ENCODE assay signal across 8 mouse cellular contexts in the genomic region with DNA sequence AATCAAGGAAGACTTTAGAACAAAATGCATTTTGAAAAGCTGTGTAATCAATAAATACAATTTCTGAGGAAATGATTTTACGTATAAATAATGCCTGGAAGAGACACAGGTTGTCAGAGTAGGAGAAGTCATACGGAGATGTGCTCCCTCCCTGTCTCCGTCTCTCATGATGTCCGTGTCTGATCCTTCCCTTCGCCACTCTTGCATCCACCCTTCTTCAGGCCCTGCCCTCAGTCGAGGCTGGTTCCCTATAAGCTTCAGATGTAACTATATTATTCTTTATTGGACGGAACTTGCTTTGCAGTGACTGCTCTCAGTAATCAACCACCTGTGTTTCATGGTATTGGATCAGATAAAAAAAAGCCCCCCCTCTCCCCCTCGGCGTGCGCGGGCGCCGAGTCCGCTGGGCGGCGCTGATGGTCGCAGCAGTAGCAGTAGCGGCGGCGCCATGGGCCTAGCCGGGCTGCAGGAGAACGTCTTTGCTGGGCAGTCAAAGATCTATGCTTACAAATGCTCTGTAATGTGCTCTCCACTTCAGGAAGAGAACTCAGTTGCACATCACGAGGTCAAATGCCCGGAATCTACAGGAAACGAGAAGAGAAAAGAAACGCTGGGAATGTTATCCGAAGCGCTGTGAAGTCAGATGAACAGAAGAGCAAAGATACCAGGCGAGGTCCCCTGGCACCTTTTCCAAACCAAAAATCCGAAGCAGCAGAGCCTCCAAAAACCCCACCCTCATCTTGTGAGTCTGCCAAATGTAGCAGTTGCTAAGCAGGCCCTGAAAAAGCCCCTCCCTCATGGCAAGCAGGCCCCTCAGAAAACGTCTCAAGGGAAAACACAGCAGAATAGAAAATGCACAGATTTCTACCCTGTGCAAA. TPM values are rescaled to one million over a fixed set of nuclear protein-coding genes. Genes with fewer than 3 reads are reported as not detected.
A peak's percentile ranks its signal among the peaks of the same experiment; 100 is the strongest.
DNase-seq lines count a peak whose midpoint lies in the region; ATAC-seq and TF ChIP-seq lines count a peak whose summit lies in the region.

No protein-coding gene starts in this region.

- ATAC-seq in limb, embryonic 14.5 days (ENCODE audit: low FRiP score, low read depth) = peak; percentile 70; the same call in 1 of the 2 replicates
- ATAC-seq in midbrain, postnatal 0 days (ENCODE audit: low FRiP score) = peak; percentile 58; the same call in 1 of the 2 replicates

- H3K27ac ChIP-seq in kidney, adult 2 months (ENCODE audit: insufficient read depth, low read depth, low read length) = 0 out of 2 replicates have a peak overlapping the region, but pooled peaks have one; percentile 7
- peak overlapping the region; percentile 2; the same call in 1 of the 2 replicates for H3K27ac ChIP-seq in embryonic facial prominence, embryonic 10.5 days (replicated peaks)
- no peak overlapping the region for H3K27ac ChIP-seq in limb, embryonic 14.5 days (replicated peaks; ENCODE audit: low read depth, low read length)
- peak overlapping the region; percentile 38; the same call in 1 of the 2 replicates for H3K27ac ChIP-seq in midbrain, postnatal 0 days (ENCODE audit: low read depth, low read length)

- no peaks in the 10 kb centered on the region for H3K4me1 ChIP-seq in kidney, adult 2 months (ENCODE audit: control insufficient read depth, insufficient read depth, low read length)
- H3K4me1 ChIP-seq in embryonic facial prominence, embryonic 10.5 days = peaks cover 18% of the 10 kb centered on the region
- peaks cover 17% of the 10 kb centered on the region; the same call in 1 of the 2 replicates for H3K4me1 ChIP-seq in limb, embryonic 14.5 days (ENCODE audit: control insufficient read depth, insufficient read depth, low read length)
- no peaks in the 10 kb centered on the region for H3K4me1 ChIP-seq in midbrain, postnatal 0 days (ENCODE audit: insufficient read depth, low read length)

- H3K4me2 ChIP-seq in limb, embryonic 14.5 days (replicated peaks; ENCODE audit: low read depth, low read length, severe bottlenecking) = peak overlapping the region; percentile 43
- H3K4me2 ChIP-seq in midbrain, postnatal 0 days (ENCODE audit: low read depth, low read length, poor library complexity, severe bottlenecking) = peak overlapping the region; percentile 46

- no peaks in the 10 kb centered on the region for H3K27me3 ChIP-seq in kidney, adult 2 months (replicated peaks; ENCODE audit: control insufficient read depth, insufficient read depth, low read length)
- H3K27me3 ChIP-seq in embryonic facial prominence, embryonic 10.5 days (replicated peaks; ENCODE audit: low read depth, poor library complexity, severe bottlenecking) = peaks cover 20% of the 10 kb centered on the region
- H3K27me3 ChIP-seq in limb, embryonic 14.5 days (ENCODE audit: control insufficient read depth, insufficient read depth, low read length) = no peaks in the 10 kb centered on the region
- H3K27me3 ChIP-seq in midbrain, postnatal 0 days (ENCODE audit: insufficient read depth, low read length) = no peaks in the 10 kb centered on the region

- no peak for TF ChIP-seq POLR2A in kidney, adult 2 months (IDR thresholded peaks at IDR 0.05; ENCODE audit: low read depth, low read length)
- no peak for TF ChIP-seq POLR2A in limb, embryonic 14.5 days (IDR thresholded peaks at IDR 0.05; ENCODE audit: borderline replicate concordance, extremely low read depth, insufficient read depth, insufficient read length)

- WGBS in kidney, adult 2 months = 17% methylated on average over 31 of the region's 31 CpGs
- whole genome bisulfite sequencing in embryonic facial prominence, embryonic 10.5 days = 7% methylated on average over 31 of the region's 31 CpGs
- 8% methylated on average over 31 of the region's 31 CpGs for whole genome bisulfite sequencing in limb, embryonic 14.5 days
- 7% methylated on average over 31 of the region's 31 CpGs for WGBS in midbrain, postnatal 0 days

- H3K36me3 ChIP-seq in kidney, adult 2 months (ENCODE audit: control insufficient read depth, insufficient read depth, low read length) = no peaks in the 10 kb centered on the region
- H3K36me3 ChIP-seq in embryonic facial prominence, embryonic 10.5 days (replicated peaks) = no peaks in the 10 kb centered on the region
- H3K36me3 ChIP-seq in limb, embryonic 14.5 days (ENCODE audit: control insufficient read depth, insufficient read depth, low read length) = no peaks in the 10 kb centered on the region
- no peaks in the 10 kb centered on the region for H3K36me3 ChIP-seq in midbrain, postnatal 0 days (ENCODE audit: insufficient read depth, low read length)

- peak; percentile 23 for DNase-seq in kidney, adult 2 months
- DNase-seq in kidney, adult 18-20 months = no peak
- peak; percentile 64 for DNase-seq in adrenal gland, postnatal 10 days
- peak; percentile 77 for DNase-seq in embryonic facial prominence, embryonic 10.5 days (ENCODE audit: low spot score)
- peak; percentile 38 to 48 for DNase-seq in heart, postnatal 36 days
- DNase-seq in limb, embryonic 14.5 days (ENCODE audit: low spot score) = peak; percentile 63
- peak; percentile 77 for DNase-seq in midbrain, postnatal 0 days (ENCODE audit: low spot score)
- DNase-seq in urinary bladder, postnatal 10 days (ENCODE audit: low spot score) = no peak

- no peak overlapping the region for H3K4me3 ChIP-seq in kidney, adult 2 months (ENCODE audit: insufficient read depth, low read depth, low read length)
- H3K4me3 ChIP-seq in embryonic facial prominence, embryonic 10.5 days = peak overlapping the region; percentile 46
- H3K4me3 ChIP-seq in limb, embryonic 14.5 days (replicated peaks; ENCODE audit: low read length) = peak overlapping the region; percentile 15
- peak overlapping the region; percentile 13; the same call in 1 of the 2 replicates for H3K4me3 ChIP-seq in midbrain, postnatal 0 days (ENCODE audit: low read depth, low read length)

- peak overlapping the region; percentile 41 for H3K9ac ChIP-seq in limb, embryonic 14.5 days (ENCODE audit: low read depth, low read length, severe bottlenecking)
- H3K9ac ChIP-seq in midbrain, postnatal 0 days (replicated peaks; ENCODE audit: low read length, poor library complexity, severe bottlenecking) = no peak overlapping the region

- 0 out of 2 replicates have a peak, but pooled peaks have one; percentile 26 for TF ChIP-seq CTCF in kidney, adult 2 months (conservative IDR thresholded peaks at IDR 0.05; ENCODE audit: insufficient read depth, insufficient read length, low read depth, low read length)
- peak; percentile 77 for TF ChIP-seq CTCF in midbrain, postnatal 0 days (IDR thresholded peaks at IDR 0.05)

- no peaks in the 10 kb centered on the region for H3K9me3 ChIP-seq in embryonic facial prominence, embryonic 10.5 days
- no peaks in the 10 kb centered on the region for H3K9me3 ChIP-seq in limb, embryonic 14.5 days (ENCODE audit: control insufficient read depth, low read length)
- H3K9me3 ChIP-seq in midbrain, postnatal 0 days (ENCODE audit: low read length) = no peaks in the 10 kb centered on the region

- intact Hi-C loops in heart, postnatal 36 days (cut with DNase I) = loop anchor here (2.0 kb wide), 1 partner anchor 18 kb away; no protein-coding TSS in a partner anchor

RNA-seq across cellular contexts. Expression of a gene that starts 19.8 kb away (rescaled TPM):
- polyA plus RNA-seq in kidney, adult 2 months (2012; rRNA removed) = 14.1 and 21.4 TPM in 2 replicates
- total RNA-seq in adrenal gland, postnatal 10 days (2021) = 10 to 100 TPM; 46.0 to 46.6 TPM
- polyA plus RNA-seq in embryonic facial prominence, embryonic 10.5 days (2016; fragmentation: Nextera tagmentation; extraction: Ambion mirVana) = 0.26 and 0.31 TPM in 2 replicates
- total RNA-seq in heart, postnatal 36 days (2021) = 10 to 100 TPM; 62.8 to 83.5 TPM
- 1.0 and 1.3 TPM in 2 replicates for polyA plus RNA-seq in limb, embryonic 14.5 days (2012; rRNA removed)
- polyA plus RNA-seq in limb, embryonic 14.5 days (2014; fragmentation: Nextera tagmentation; extraction: Ambion mirVana) = 1.6 and 2.1 TPM in 2 replicates
- total RNA-seq in midbrain, postnatal 0 days (2014; rRNA removed) = 3.9 and 4.0 TPM in 2 replicates
- 2.0 and 2.5 TPM in 2 replicates for polyA plus RNA-seq in midbrain, postnatal 0 days (2015; fragmentation: Nextera tagmentation; extraction: Ambion mirVana)

RNA-seq across cellular contexts. Expression of a gene that starts 20.7 kb away (rescaled TPM):
- 0.18 and 0.36 TPM in 2 replicates for polyA plus RNA-seq in kidney, adult 2 months (2012; rRNA removed)
- total RNA-seq in adrenal gland, postnatal 10 days (2021) = 10 to 100 TPM in 1 of 2 experiments, 1 to 10 TPM in 1; 8.0 to 12.0 TPM
- 11.5 and 13.8 TPM in 2 replicates for polyA plus RNA-seq in embryonic facial prominence, embryonic 10.5 days (2016; fragmentation: Nextera tagmentation; extraction: Ambion mirVana)
- total RNA-seq in heart, postnatal 36 days (2021) = 1 to 10 TPM in 1 of 2 experiments, under 1 TPM in 1; 0.92 to 1.4 TPM
- 5.8 and 7.8 TPM in 2 replicates for polyA plus RNA-seq in limb, embryonic 14.5 days (2012; rRNA removed)
- 11.3 and 12.9 TPM in 2 replicates for polyA plus RNA-seq in limb, embryonic 14.5 days (2014; fragmentation: Nextera tagmentation; extraction: Ambion mirVana)
- total RNA-seq in midbrain, postnatal 0 days (2014; rRNA removed) = 0.99 and 1.6 TPM in 2 replicates
- polyA plus RNA-seq in midbrain, postnatal 0 days (2015; fragmentation: Nextera tagmentation; extraction: Ambion mirVana) = 0.52 and 0.53 TPM in 2 replicates

RNA-seq across cellular contexts. Expression of a gene that starts 49.7 kb away (rescaled TPM):
- 0.37 and 1.3 TPM in 2 replicates for polyA plus RNA-seq in kidney, adult 2 months (2012; rRNA removed)
- total RNA-seq in adrenal gland, postnatal 10 days (2021) = under 1 TPM; 0.66 to 0.91 TPM
- 0.11 and 0.14 TPM in 2 replicates for polyA plus RNA-seq in embryonic facial prominence, embryonic 10.5 days (2016; fragmentation: Nextera tagmentation; extraction: Ambion mirVana)
- total RNA-seq in heart, postnatal 36 days (2021) = 1 to 10 TPM in 1 of 2 experiments, under 1 TPM in 1; 0.56 to 1.5 TPM
- polyA plus RNA-seq in limb, embryonic 14.5 days (2012; rRNA removed) = 0.24 and 0.48 TPM in 2 replicates
- polyA plus RNA-seq in limb, embryonic 14.5 days (2014; fragmentation: Nextera tagmentation; extraction: Ambion mirVana) = 0.48 and 0.58 TPM in 2 replicates
- 0.16 and 0.52 TPM in 2 replicates for total RNA-seq in midbrain, postnatal 0 days (2014; rRNA removed)
- polyA plus RNA-seq in midbrain, postnatal 0 days (2015; fragmentation: Nextera tagmentation; extraction: Ambion mirVana) = 0.12 and 0.15 TPM in 2 replicates

Comparison
In these comparisons a context has a peak if more than half of its experiments do, and no peak if none do; other contexts are left out.
1. DNase-seq: peak in kidney, adult 2 months (single experiment), adrenal gland, postnatal 10 days (single experiment), embryonic facial prominence, embryonic 10.5 days (single experiment), heart, postnatal 36 days (2 of 2), limb, embryonic 14.5 days (single experiment) and midbrain, postnatal 0 days (single experiment); none in kidney, adult 18-20 months (single experiment) and urinary bladder, postnatal 10 days (single experiment).